Mouse (Mus musculus): Measurements from ENCODE around the gene Tlx2.

DNA sequence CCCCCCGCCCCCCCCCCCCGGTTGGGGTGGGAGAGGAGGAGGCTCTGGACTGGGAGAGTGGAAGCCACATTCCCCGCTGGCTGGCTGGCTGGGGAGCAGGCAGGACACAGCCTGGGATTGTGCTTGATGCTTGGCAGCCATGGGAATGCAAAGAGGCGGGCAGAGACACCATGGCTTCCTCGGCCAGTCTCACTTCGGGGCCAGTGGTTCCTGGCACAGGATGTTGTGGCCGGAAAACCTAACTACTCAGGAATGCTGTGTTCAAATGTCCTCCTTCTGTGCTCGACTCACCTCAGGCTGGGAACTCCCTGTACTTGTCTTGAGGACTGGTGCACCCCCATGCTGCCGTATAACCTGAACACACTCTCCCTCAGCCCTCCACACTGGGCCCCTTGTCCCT, 42.4 kb downstream of the Tlx2 start:
- no peak for TF ChIP-seq POLR2A (IDR thresholded peaks at IDR 0.05; ENCODE audit: control insufficient read depth, extremely low read depth, insufficient read depth, low read length, poor library complexity)
- TF ChIP-seq CTCF (IDR thresholded peaks at IDR 0.05; ENCODE audit: borderline replicate concordance, control insufficient read depth, extremely low read depth, insufficient read depth, low read length, poor library complexity), result no peak

Measured in thymus, adult 2 months (tissue).